Mouse (Mus musculus) inflammation-experienced regulatory T-cells, adult 6 months (primary cell): ENCODE measurements around the gene Mef2c. TPM values are rescaled to one million over a fixed set of nuclear protein-coding genes. Genes with fewer than 3 reads are reported as not detected.
A peak's percentile ranks its signal among the peaks of the same experiment; 100 is the strongest.

Experiments
- ATAC-seq: one replicate; pipeline ENCODE4 v1.8.0; 2017
- polyA plus RNA-seq, 3 experiments: library from polyadenylated mRNA; unstranded; fragments of 100-300 nt; shearing (Covaris generic); gene quantifications; one replicate each; pipeline ENCODE4 v1.2.1; 2017

The Mef2c gene
- polyA plus RNA-seq, 3 experiments from 2014 or later, result 0.60 to 6.2 (median 4.6) TPM

DNA sequence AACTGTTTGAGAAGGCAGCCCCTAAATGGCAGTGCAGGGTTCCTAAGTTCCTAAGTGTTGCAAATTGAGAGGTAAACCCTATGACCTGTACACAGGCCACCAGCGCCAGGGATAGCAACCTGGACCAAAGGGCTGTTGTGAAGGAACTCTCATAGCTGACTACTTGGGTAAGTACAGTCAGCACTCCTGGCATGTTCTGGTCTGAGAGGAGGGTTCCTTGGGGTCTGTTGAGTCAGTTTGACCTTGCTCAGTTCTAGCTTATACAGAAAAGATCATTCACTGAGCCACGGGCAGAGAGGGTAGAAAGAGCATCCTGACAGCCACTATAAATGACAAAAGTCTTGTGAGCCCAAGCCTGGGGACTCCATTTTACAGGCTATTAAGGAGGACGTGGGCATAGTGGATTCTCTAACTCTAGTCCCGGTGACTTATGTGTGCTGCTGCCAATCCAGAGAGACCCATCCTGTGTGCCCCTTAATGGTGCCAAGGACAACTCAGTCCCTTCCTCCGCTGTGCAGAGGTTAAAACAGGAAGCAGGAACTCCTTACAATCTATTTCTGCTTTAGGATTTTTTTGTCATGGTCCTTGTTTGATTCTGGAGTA, 209.0 kb downstream of the Mef2c start:
- no peak for ATAC-seq

DNA sequence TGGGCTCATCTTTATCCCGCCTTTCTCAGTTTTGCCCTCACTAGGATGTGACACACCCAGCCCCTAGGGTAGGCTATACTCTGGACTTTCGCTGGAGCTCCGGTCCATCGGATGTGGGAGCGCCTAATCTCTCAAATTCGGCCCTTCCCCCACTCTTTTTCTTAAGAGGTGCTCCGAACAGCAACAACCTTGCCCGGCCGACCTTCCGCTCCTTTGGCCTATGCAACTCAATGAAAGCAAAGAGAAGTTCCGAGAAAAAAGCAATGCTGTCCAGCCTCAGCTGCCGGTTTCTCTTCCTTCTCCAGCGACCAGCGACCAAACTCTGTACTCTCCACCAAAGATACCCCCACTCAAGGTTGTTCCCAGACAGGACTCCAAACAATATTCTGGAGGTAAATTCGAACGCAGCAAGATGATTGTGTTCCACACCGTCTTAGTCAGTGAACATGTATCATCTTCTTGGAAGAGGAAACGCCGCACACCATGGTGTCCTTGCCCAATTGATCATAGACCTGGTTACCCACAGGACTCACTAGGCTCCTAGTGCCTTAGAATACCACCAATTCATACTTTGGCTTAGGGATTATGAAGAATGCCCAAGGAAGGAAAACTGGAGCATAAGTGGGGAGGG, 209.9 kb downstream of the Mef2c start:
- no peak for ATAC-seq

DNA sequence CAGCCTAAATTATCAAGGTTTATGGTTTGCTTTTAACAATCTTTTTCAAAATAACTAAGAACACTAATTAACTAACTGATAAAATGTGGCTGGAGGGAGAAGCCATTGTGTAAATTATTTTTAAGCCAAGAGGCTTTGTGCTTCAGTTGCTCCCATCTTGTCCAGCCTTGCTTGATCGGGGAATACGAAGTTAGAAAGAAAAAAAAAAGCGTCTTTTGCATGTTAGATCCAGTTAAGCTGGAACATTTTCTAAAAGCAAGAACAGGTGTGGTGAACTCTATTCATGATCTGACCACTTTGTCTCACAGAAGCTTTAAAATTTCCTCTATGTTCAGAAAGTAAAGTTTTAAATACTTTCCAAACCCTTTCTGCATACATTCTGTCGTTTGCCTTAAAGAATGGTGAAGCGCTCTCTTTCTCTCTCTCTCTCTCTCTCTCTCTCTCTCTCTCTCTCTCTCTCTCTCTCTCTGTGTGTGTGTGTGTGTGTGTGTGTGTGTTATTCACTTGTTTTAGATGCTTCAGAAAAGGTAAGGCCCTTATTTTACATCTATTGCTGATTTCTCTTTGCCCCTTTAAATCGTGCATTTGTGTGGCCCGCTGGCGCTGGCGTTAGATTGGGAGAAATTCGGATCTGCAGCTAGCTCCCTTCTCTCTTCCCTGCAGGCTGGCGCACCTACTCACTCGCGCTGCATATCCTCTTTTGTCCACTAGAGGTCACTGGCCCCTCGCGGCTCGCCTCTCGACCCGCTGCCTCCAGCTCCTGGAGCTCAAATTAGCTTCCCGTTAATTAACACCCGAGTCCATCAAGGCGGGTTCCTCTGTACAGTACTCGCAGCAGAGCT, 210.9 kb downstream of the Mef2c start:
- ATAC-seq, result peak; percentile 89

- peak; percentile 18 for ATAC-seq
These were observed 211.5 kb downstream of the Mef2c start for GRCm38 (mm10) chr13:83715308-83715785.

- ATAC-seq, result no peak
These were observed 212.3 kb downstream of the Mef2c start for GRCm38 (mm10) chr13:83715971-83716615.
